Comparison of ENCODE assay signal across 28 mouse cellular contexts in the genomic region with DNA sequence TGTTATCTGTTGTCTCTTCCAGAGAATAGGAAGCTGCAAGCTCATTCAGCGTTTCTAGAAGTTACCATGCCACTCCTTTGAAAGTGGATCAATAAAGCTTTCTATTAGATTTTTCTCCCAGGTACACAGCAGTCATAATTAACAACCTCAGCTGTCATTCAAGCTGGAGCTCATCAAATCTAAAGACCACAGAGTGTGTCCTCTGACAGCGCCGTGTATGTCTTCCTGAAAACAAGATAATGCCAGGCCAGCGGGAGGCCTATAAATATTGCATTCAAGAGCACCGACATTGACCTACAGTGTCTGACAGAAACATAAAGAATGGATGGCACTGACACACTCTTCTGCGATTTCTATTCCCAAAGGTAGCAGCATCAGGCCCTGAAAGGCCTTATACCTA. TPM values are rescaled to one million over a fixed set of nuclear protein-coding genes. Genes with fewer than 3 reads are reported as not detected.
DNase-seq lines count a peak whose midpoint lies in the region; ATAC-seq and TF ChIP-seq lines count a peak whose summit lies in the region.
"Had no signal": no experiment of that assay in that cellular context is flagged by ENCODE, and none has a peak within 500 bp of the region (broad histone marks: within the 10 kb centered on the region; RNA-seq: fewer than 3 reads in every experiment).

No protein-coding gene starts in this region.

- no peak overlapping the region for H3K4me3 ChIP-seq in hindbrain, embryonic 12.5 days
- no peak overlapping the region for H3K4me3 ChIP-seq in hindbrain, postnatal 0 days (ENCODE audit: low read length)
- no peak overlapping the region for H3K4me3 ChIP-seq in midbrain, embryonic 13.5 days (replicated peaks)
- no peak overlapping the region for H3K4me3 ChIP-seq in midbrain, embryonic 11.5 days (ENCODE audit: low read depth, low read length)
- H3K4me3 ChIP-seq in midbrain, embryonic 16.5 days (ENCODE audit: low read depth, low read length), result no peak overlapping the region
- H3K4me3 ChIP-seq: forebrain, embryonic 10.5 days; forebrain, embryonic 13.5 days; gastrocnemius, adult 2 months; intestine, embryonic 15.5 days had no signal

- WGBS in hindbrain, embryonic 12.5 days, result 69% methylated on average over 6 of the region's 6 CpGs
- 54% methylated on average over 6 of the region's 6 CpGs for WGBS in hindbrain, postnatal 0 days
- 55% methylated on average over 6 of the region's 6 CpGs for WGBS in midbrain, embryonic 13.5 days
- WGBS in midbrain, embryonic 11.5 days, result 74% methylated on average over 6 of the region's 6 CpGs
- 51% methylated on average over 6 of the region's 6 CpGs for WGBS in midbrain, embryonic 16.5 days

- ATAC-seq in hindbrain, embryonic 12.5 days (ENCODE audit: low FRiP score), result no peak
- no peak for ATAC-seq in hindbrain, postnatal 0 days
- peak; percentile 61; the same call in 1 of the 2 replicates for ATAC-seq in midbrain, embryonic 13.5 days
- no peak for ATAC-seq in midbrain, embryonic 11.5 days (ENCODE audit: low FRiP score)
- ATAC-seq in midbrain, embryonic 16.5 days, result peak; percentile 51; the same call in 1 of the 2 replicates
- ATAC-seq: Patski had no signal

- TF ChIP-seq CTCF in hindbrain, postnatal 0 days (IDR thresholded peaks at IDR 0.05; ENCODE audit: low read depth), result no peak

- 0 out of 2 replicates have a peak overlapping the region, but pooled peaks have one; percentile 7 for H3K27ac ChIP-seq in hindbrain, embryonic 12.5 days
- H3K27ac ChIP-seq in hindbrain, postnatal 0 days, result no peak overlapping the region
- 0 out of 2 replicates have a peak overlapping the region, but pooled peaks have one; percentile 30 for H3K27ac ChIP-seq in midbrain, embryonic 13.5 days
- no peak overlapping the region for H3K27ac ChIP-seq in midbrain, embryonic 11.5 days (ENCODE audit: low read depth, low read length)
- no peak overlapping the region for H3K27ac ChIP-seq in midbrain, embryonic 16.5 days (ENCODE audit: low read length)
- H3K27ac ChIP-seq: forebrain, embryonic 10.5 days; forebrain, embryonic 13.5 days; gastrocnemius, adult 2 months; intestine, embryonic 15.5 days had no signal

- no peak overlapping the region for H3K9ac ChIP-seq in hindbrain, embryonic 12.5 days
- no peak overlapping the region for H3K9ac ChIP-seq in hindbrain, postnatal 0 days (replicated peaks; ENCODE audit: low read length)
- H3K9ac ChIP-seq in midbrain, embryonic 13.5 days (replicated peaks), result no peak overlapping the region
- no peak overlapping the region for H3K9ac ChIP-seq in midbrain, embryonic 11.5 days (ENCODE audit: low read length)
- no peak overlapping the region for H3K9ac ChIP-seq in midbrain, embryonic 16.5 days (ENCODE audit: low read depth, low read length)
- H3K9ac ChIP-seq: forebrain, embryonic 13.5 days; intestine, embryonic 15.5 days had no signal

- H3K36me3 ChIP-seq in hindbrain, embryonic 12.5 days, result no peaks in the 10 kb centered on the region
- no peaks in the 10 kb centered on the region for H3K36me3 ChIP-seq in hindbrain, postnatal 0 days (ENCODE audit: insufficient read depth, low read length)
- H3K36me3 ChIP-seq in midbrain, embryonic 13.5 days, result no peaks in the 10 kb centered on the region
- H3K36me3 ChIP-seq in midbrain, embryonic 11.5 days (ENCODE audit: control insufficient read depth, insufficient read depth, low read length), result no peaks in the 10 kb centered on the region
- H3K36me3 ChIP-seq in midbrain, embryonic 16.5 days (ENCODE audit: control insufficient read depth, insufficient read depth, low read length), result no peaks in the 10 kb centered on the region
- H3K36me3 ChIP-seq: forebrain, embryonic 10.5 days; G1E; intestine, embryonic 15.5 days had no signal

- peaks cover 3% of the 10 kb centered on the region; the same call in 1 of the 2 replicates for H3K4me1 ChIP-seq in hindbrain, embryonic 12.5 days
- H3K4me1 ChIP-seq in hindbrain, postnatal 0 days (ENCODE audit: insufficient read depth, low read length), result no peaks in the 10 kb centered on the region
- no peaks in the 10 kb centered on the region for H3K4me1 ChIP-seq in midbrain, embryonic 13.5 days (replicated peaks)
- H3K4me1 ChIP-seq in midbrain, embryonic 11.5 days (ENCODE audit: control insufficient read depth, insufficient read depth, low read length), result no peaks in the 10 kb centered on the region
- peaks cover 3% of the 10 kb centered on the region for H3K4me1 ChIP-seq in midbrain, embryonic 16.5 days (ENCODE audit: control insufficient read depth, insufficient read depth, low read length)
- H3K4me1 ChIP-seq: forebrain, embryonic 10.5 days; forebrain, embryonic 13.5 days; intestine, embryonic 15.5 days had no signal

- no peaks in the 10 kb centered on the region for H3K9me3 ChIP-seq in hindbrain, embryonic 12.5 days (replicated peaks)
- H3K9me3 ChIP-seq in hindbrain, postnatal 0 days (ENCODE audit: low read length), result no peaks in the 10 kb centered on the region
- H3K9me3 ChIP-seq in midbrain, embryonic 13.5 days, result no peaks in the 10 kb centered on the region
- no peaks in the 10 kb centered on the region for H3K9me3 ChIP-seq in midbrain, embryonic 11.5 days (ENCODE audit: control insufficient read depth, low read length)
- no peaks in the 10 kb centered on the region for H3K9me3 ChIP-seq in midbrain, embryonic 16.5 days (replicated peaks; ENCODE audit: control insufficient read depth, low read length, poor library complexity, severe bottlenecking)
- H3K9me3 ChIP-seq: forebrain, embryonic 10.5 days; forebrain, embryonic 13.5 days; intestine, embryonic 15.5 days had no signal

- no peak overlapping the region for H3K4me2 ChIP-seq in hindbrain, embryonic 12.5 days (replicated peaks)
- no peak overlapping the region for H3K4me2 ChIP-seq in hindbrain, postnatal 0 days (ENCODE audit: low read depth, low read length)
- no peak overlapping the region for H3K4me2 ChIP-seq in midbrain, embryonic 13.5 days (replicated peaks)
- no peak overlapping the region for H3K4me2 ChIP-seq in midbrain, embryonic 11.5 days
- no peak overlapping the region for H3K4me2 ChIP-seq in midbrain, embryonic 16.5 days (ENCODE audit: low read length)
- H3K4me2 ChIP-seq: forebrain, embryonic 13.5 days; heart, embryonic 11.5 days; intestine, embryonic 15.5 days had no signal

- no peaks in the 10 kb centered on the region for H3K27me3 ChIP-seq in hindbrain, embryonic 12.5 days
- no peaks in the 10 kb centered on the region for H3K27me3 ChIP-seq in hindbrain, postnatal 0 days (ENCODE audit: insufficient read depth, low read length)
- H3K27me3 ChIP-seq in midbrain, embryonic 13.5 days, result no peaks in the 10 kb centered on the region
- H3K27me3 ChIP-seq in midbrain, embryonic 11.5 days (ENCODE audit: control insufficient read depth, insufficient read depth, low read length), result no peaks in the 10 kb centered on the region
- no peaks in the 10 kb centered on the region for H3K27me3 ChIP-seq in midbrain, embryonic 16.5 days (ENCODE audit: control insufficient read depth, insufficient read depth, low read depth, low read length)
- H3K27me3 ChIP-seq: CH12.LX; forebrain, embryonic 13.5 days; intestine, embryonic 15.5 days had no signal

- no peak for DNase-seq in hindbrain, postnatal 0 days (ENCODE audit: low spot score)
- DNase-seq in midbrain, embryonic 11.5 days (ENCODE audit: low spot score, missing footprints), result no peak
- DNase-seq in retina, postnatal 1 day, result peak; percentile 10
- DNase-seq in retina, embryonic 14.5 days (ENCODE audit: low spot score), result no peak
- DNase-seq in adrenal gland, postnatal 36 days, result no peak
- DNase-seq: B cell, adult 2 months; gastrocnemius, postnatal 14 days; heart, adult 11 months had no signal

RNA-seq across cellular contexts. Expression of gene Themis3, which starts 16.9 kb away (rescaled TPM):
- polyA plus RNA-seq in hindbrain, embryonic 12.5 days (2016; fragmentation: Nextera tagmentation; extraction: Ambion mirVana), result not detected in 2 replicates
- total RNA-seq in hindbrain, postnatal 0 days (2014; rRNA removed), result 0.10 TPM in 1 of 2 replicates, not detected in the other
- polyA plus RNA-seq in hindbrain, postnatal 0 days (2015; fragmentation: Nextera tagmentation; extraction: Ambion mirVana), result not detected in 2 replicates
- polyA plus RNA-seq in midbrain, embryonic 13.5 days (2015; fragmentation: Nextera tagmentation; extraction: Ambion mirVana), result not detected in 2 replicates
- polyA plus RNA-seq in midbrain, embryonic 11.5 days (2014; fragmentation: Nextera tagmentation; extraction: Ambion mirVana), result not detected in 2 replicates
- not detected in 2 replicates for polyA plus RNA-seq in midbrain, embryonic 16.5 days (2015; fragmentation: Nextera tagmentation; extraction: Ambion mirVana)
- total RNA-seq in adrenal gland, postnatal 36 days (2021), result not detected
- total RNA-seq: adrenal gland, adult 18-20 months; CH12.LX; G1E; gastrocnemius, postnatal 14 days; gastrocnemius, postnatal 4 days; heart, adult 8-10 months; hematopoietic stem cell, adult 5-6 weeks had no signal
- polyA plus RNA-seq: embryonic facial prominence, embryonic 11.5 days; embryonic facial prominence, embryonic 14.5 days; forebrain, embryonic 13.5 days; forebrain, embryonic 16.5 days; G1E; heart, embryonic 11.5 days; heart, embryonic 14.5 days; heart, postnatal 0 days; Patski had no signal

RNA-seq across cellular contexts. Expression of gene Rab12, which starts 58.0 kb away (rescaled TPM):
- polyA plus RNA-seq in hindbrain, embryonic 12.5 days (2016; fragmentation: Nextera tagmentation; extraction: Ambion mirVana), result 59.8 and 61.0 TPM in 2 replicates
- total RNA-seq in hindbrain, postnatal 0 days (2014; rRNA removed), result 67.0 and 69.3 TPM in 2 replicates
- polyA plus RNA-seq in hindbrain, postnatal 0 days (2015; fragmentation: Nextera tagmentation; extraction: Ambion mirVana), result 86.6 and 88.6 TPM in 2 replicates
- 52.0 and 59.0 TPM in 2 replicates for polyA plus RNA-seq in midbrain, embryonic 13.5 days (2015; fragmentation: Nextera tagmentation; extraction: Ambion mirVana)
- 40.9 and 45.0 TPM in 2 replicates for polyA plus RNA-seq in midbrain, embryonic 11.5 days (2014; fragmentation: Nextera tagmentation; extraction: Ambion mirVana)
- 76.7 and 80.1 TPM in 2 replicates for polyA plus RNA-seq in midbrain, embryonic 16.5 days (2015; fragmentation: Nextera tagmentation; extraction: Ambion mirVana)
- total RNA-seq in adrenal gland, postnatal 36 days (2021), result 10 to 100 TPM; 87.5 to 97.8 TPM

Comparison
In these comparisons a context has a peak if more than half of its experiments do, and no peak if none do; other contexts are left out.
1. ATAC-seq: peak in midbrain, embryonic 13.5 days (single experiment) and midbrain, embryonic 16.5 days (single experiment); none in hindbrain, embryonic 12.5 days (single experiment), hindbrain, postnatal 0 days (single experiment) and midbrain, embryonic 11.5 days (single experiment).
2. H3K27ac ChIP-seq: peak in hindbrain, embryonic 12.5 days (single experiment) and midbrain, embryonic 13.5 days (single experiment); none in hindbrain, postnatal 0 days (single experiment), midbrain, embryonic 11.5 days (single experiment) and midbrain, embryonic 16.5 days (single experiment).